Mouse (Mus musculus): Measurements from ENCODE around the gene Ube2d1.

DNA sequence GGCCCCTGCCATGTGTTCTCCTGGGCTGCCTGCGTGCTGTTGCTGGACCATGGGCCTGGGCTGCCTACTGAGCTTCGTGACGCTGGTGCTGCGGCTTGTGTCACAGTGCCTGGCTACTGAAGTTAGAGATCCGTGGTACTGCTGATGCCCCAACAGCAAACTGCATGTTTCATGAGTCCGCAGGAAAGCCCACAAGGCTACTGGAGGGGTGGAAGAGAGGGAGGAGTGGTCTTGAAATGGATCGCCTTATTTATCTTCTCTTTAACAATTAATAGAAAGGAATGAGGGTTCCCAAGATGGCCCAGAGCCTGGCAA lies 46.9 kb downstream of the Ube2d1 start, which contains the start of gene Tfam:
- TF ChIP-seq CTCF (IDR thresholded peaks at IDR 0.05; ENCODE audit: low read depth, low read length), result no peak
- no peak for TF ChIP-seq EP300 (IDR thresholded peaks at IDR 0.05; ENCODE audit: insufficient read depth, low read depth, low read length)
- TF ChIP-seq POLR2A (IDR thresholded peaks at IDR 0.05; ENCODE audit: insufficient read depth, low read length), result no peak
